Mouse (Mus musculus): Measurements from ENCODE around the gene Ergic1. TPM values are rescaled to one million over a fixed set of nuclear protein-coding genes. Genes with fewer than 3 reads are reported as not detected.
A peak's percentile ranks its signal among the peaks of the same experiment; 100 is the strongest.

Gene Ergic1
- total and polyA plus RNA-seq, 2 experiments from 2014 or later, result 103 to 186 TPM

DNA sequence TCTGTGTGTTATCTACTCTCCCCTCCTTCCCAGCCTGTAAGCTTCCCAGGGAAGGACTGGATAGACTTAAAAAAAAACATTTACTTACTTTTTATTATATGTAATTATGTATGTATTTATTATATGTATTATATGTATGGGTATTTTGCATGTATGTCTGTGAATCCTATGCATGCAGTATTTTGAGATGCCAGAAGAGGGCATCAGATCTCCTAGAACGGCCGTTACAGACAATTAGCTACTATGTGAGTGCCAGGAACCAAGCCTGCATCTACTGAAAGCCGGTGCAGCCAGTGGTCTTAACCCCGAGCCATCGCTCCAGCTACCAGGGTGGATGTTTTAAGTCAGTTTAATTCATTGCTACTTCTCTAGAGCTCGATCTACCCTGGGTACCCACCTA, 120.0 kb downstream of the Ergic1 start:
- WGBS, result 95% methylated on average over 6 of the region's 6 CpGs

GRCm38 (mm10) chr17:26686334-26687000, 125.2 kb downstream of the Ergic1 start:
- ATAC-seq, result no peak
- Histone ChIP-seq H3K4me1 (ENCODE audit: insufficient read depth) (no peaks in the 10 kb centered on the region), H3K9ac (no peak overlapping the region), H3K27ac (ENCODE audit: low read depth, low read length) (no peak overlapping the region), H3K9me3 (ENCODE audit: low read length) (no peaks in the 10 kb centered on the region), H3K4me3 (ENCODE audit: low read depth, low read length) (no peak overlapping the region), H3K27me3 (ENCODE audit: insufficient read depth, low read length) (no peaks in the 10 kb centered on the region), H3K4me2 (ENCODE audit: low read depth) (no peak overlapping the region), H3K36me3 (ENCODE audit: insufficient read depth) (peaks cover 17% of the 10 kb centered on the region)
- no peak for TF ChIP-seq CTCF (IDR thresholded peaks at IDR 0.05; ENCODE audit: low read depth)
- WGBS, result 89% methylated on average over 17 of the region's 17 CpGs
- no peak for DNase-seq

More for the DNA sequence above, 120.0 kb downstream of the Ergic1 start:
- Histone ChIP-seq H3K4me2 (ENCODE audit: low read depth) (no peak overlapping the region), H3K27ac (ENCODE audit: low read depth, low read length) (no peak overlapping the region), H3K4me3 (ENCODE audit: low read depth, low read length) (no peak overlapping the region), H3K27me3 (ENCODE audit: insufficient read depth, low read length) (no peaks in the 10 kb centered on the region), H3K36me3 (ENCODE audit: insufficient read depth) (peaks cover 20% of the 10 kb centered on the region), H3K9me3 (ENCODE audit: low read length) (no peaks in the 10 kb centered on the region), H3K9ac (no peak overlapping the region), H3K4me1 (ENCODE audit: insufficient read depth) (peaks cover 11% of the 10 kb centered on the region)
- TF ChIP-seq CTCF (IDR thresholded peaks at IDR 0.05; ENCODE audit: low read depth), result peak; percentile 23; the same call in 1 of the 2 replicates
- ATAC-seq, result no peak
- no peak for DNase-seq

DNA sequence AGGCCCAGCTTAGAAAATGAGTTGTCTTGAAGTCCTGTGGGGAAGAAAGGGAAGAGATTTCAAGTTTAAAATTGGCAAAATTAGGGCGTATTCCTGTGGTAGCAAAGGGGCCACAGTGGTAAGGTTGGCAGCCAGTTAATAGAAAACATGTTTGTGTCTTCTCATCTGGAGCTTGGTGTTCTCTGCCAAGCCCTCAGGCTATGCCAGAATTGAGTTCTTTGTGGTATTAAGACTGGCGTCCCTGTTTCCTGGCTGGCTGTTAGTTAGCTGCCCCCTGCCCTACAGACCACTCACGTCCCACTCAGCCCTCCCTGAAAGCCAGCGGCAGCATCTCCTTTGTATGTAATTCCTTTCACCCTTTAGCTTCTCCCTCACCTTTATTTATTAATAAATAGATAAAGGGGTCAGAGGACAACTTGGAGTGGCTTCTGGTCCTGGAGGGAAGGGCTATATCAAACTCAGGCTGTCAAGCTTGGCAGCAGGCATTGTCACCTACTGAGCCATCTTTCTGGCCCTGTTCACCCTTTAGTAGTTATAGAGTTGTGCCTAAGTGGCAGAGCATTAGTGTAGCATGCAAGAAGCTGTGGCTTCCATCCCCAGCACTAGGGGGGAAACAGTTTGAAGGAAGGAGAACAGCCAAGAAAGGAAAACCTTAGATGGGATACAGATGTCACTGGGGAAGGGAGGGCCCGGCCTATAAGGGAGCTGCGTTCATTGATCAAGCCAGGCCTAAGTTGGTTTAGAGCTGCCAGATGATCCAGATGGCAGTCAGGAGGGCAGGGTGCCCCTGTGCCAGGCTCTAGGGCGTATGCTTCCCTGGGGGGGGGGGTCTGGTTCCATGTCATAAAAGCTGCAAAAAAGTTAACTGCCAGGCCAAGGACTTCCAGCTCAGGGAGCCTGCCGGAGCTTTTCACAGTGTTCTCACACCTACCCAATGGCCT, 127.8 kb downstream of the Ergic1 start:
- Histone ChIP-seq H3K27me3 (ENCODE audit: insufficient read depth, low read length) (no peaks in the 10 kb centered on the region), H3K9me3 (ENCODE audit: low read length) (no peaks in the 10 kb centered on the region), H3K27ac (ENCODE audit: low read depth, low read length) (peak overlapping the region; percentile 70; the same call in 1 of the 2 replicates), H3K4me1 (ENCODE audit: insufficient read depth) (no peaks in the 10 kb centered on the region; the same call in 1 of the 2 replicates), H3K4me3 (ENCODE audit: low read depth, low read length) (no peak overlapping the region), H3K9ac (no peak overlapping the region), H3K4me2 (ENCODE audit: low read depth) (no peak overlapping the region), H3K36me3 (ENCODE audit: insufficient read depth) (peaks cover 11% of the 10 kb centered on the region)
- no peak for TF ChIP-seq CTCF (IDR thresholded peaks at IDR 0.05; ENCODE audit: low read depth)
- DNase-seq (peak; percentile 66), ATAC-seq (peak; percentile 85; the same call in 1 of the 2 replicates)
- WGBS, result 31% methylated on average over 8 of the region's 8 CpGs

GRCm38 (mm10) chr17:26689810-26690209, 128.5 kb downstream of the Ergic1 start:
- Histone ChIP-seq H3K4me3 (ENCODE audit: low read depth, low read length) (no peak overlapping the region), H3K4me1 (ENCODE audit: insufficient read depth) (no peaks in the 10 kb centered on the region; the same call in 1 of the 2 replicates), H3K9me3 (ENCODE audit: low read length) (no peaks in the 10 kb centered on the region), H3K27me3 (ENCODE audit: insufficient read depth, low read length) (no peaks in the 10 kb centered on the region), H3K36me3 (ENCODE audit: insufficient read depth) (0 out of 2 replicates have a peak, but pooled peaks cover 4% of the 10 kb centered on the region), H3K9ac (no peak overlapping the region), H3K4me2 (ENCODE audit: low read depth) (no peak overlapping the region), H3K27ac (ENCODE audit: low read depth, low read length) (0 out of 2 replicates have a peak overlapping the region, but pooled peaks have one; percentile 70)
- ATAC-seq, result no peak
- no peak for TF ChIP-seq CTCF (IDR thresholded peaks at IDR 0.05; ENCODE audit: low read depth)
- no peak for DNase-seq
- 46% methylated on average over 2 of the region's 2 CpGs for WGBS

GRCm38 (mm10) chr17:26690236-26690635, 128.9 kb downstream of the Ergic1 start:
- Histone ChIP-seq H3K36me3 (ENCODE audit: insufficient read depth) (0 out of 2 replicates have a peak, but pooled peaks cover 6% of the 10 kb centered on the region), H3K4me1 (ENCODE audit: insufficient read depth) (no peaks in the 10 kb centered on the region; the same call in 1 of the 2 replicates), H3K9ac (no peak overlapping the region), H3K4me3 (ENCODE audit: low read depth, low read length) (no peak overlapping the region), H3K4me2 (ENCODE audit: low read depth) (no peak overlapping the region), H3K27ac (ENCODE audit: low read depth, low read length) (no peak overlapping the region), H3K27me3 (ENCODE audit: insufficient read depth, low read length) (no peaks in the 10 kb centered on the region), H3K9me3 (ENCODE audit: low read length) (no peaks in the 10 kb centered on the region)
- no peak for DNase-seq
- WGBS, result 64% methylated on average over 5 of the region's 5 CpGs
- no peak for ATAC-seq
- no peak for TF ChIP-seq CTCF (IDR thresholded peaks at IDR 0.05; ENCODE audit: low read depth)

DNA sequence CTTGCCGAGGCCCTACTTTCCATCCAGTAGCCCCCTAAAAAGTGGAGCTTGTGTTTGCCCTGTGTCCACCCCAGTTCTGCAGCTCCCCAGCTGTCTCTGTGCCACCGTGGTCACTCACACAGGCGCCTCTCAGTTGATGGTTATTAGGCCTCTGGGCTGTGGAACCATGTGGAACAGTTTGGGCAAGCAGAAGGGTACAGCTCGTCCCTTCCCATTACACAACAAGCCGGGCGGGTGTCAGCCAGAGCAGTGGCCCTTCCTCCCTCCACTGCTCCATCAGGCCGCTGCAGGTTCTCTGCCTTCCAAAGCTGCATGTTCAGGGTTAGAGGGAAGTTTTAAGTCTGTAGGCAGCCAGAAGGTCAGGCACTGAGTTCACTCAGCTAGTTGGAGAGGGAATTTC, 129.8 kb downstream of the Ergic1 start:
- DNase-seq (no peak), ATAC-seq (no peak)
- Histone ChIP-seq H3K9ac (no peak overlapping the region), H3K9me3 (ENCODE audit: low read length) (no peaks in the 10 kb centered on the region), H3K4me2 (ENCODE audit: low read depth) (no peak overlapping the region), H3K27me3 (ENCODE audit: insufficient read depth, low read length) (no peaks in the 10 kb centered on the region), H3K4me1 (ENCODE audit: insufficient read depth) (no peaks in the 10 kb centered on the region; the same call in 1 of the 2 replicates), H3K4me3 (ENCODE audit: low read depth, low read length) (no peak overlapping the region), H3K27ac (ENCODE audit: low read depth, low read length) (no peak overlapping the region), H3K36me3 (ENCODE audit: insufficient read depth) (peaks cover 15% of the 10 kb centered on the region)
- WGBS, result 93% methylated on average over 7 of the region's 7 CpGs
- no peak for TF ChIP-seq CTCF (IDR thresholded peaks at IDR 0.05; ENCODE audit: low read depth)

Measured in forebrain, postnatal 0 days (tissue).